Comparison of ENCODE assay signal across 28 mouse cellular contexts in genomic region chr3:150112231-150112630, GRCm38 (mm10).
"Had no signal": no experiment of that assay in that cellular context is flagged by ENCODE, and none has a peak within 500 bp of the region (broad histone marks: within the 10 kb centered on the region; RNA-seq: fewer than 3 reads in every experiment).

No protein-coding gene starts in this region.

- H3K27me3 ChIP-seq: embryonic facial prominence, embryonic 12.5 days; embryonic facial prominence, embryonic 13.5 days; embryonic facial prominence, embryonic 15.5 days; forebrain, embryonic 12.5 days; forebrain, embryonic 13.5 days; forebrain, embryonic 15.5 days had no signal

- H3K36me3 ChIP-seq: embryonic facial prominence, embryonic 10.5 days; embryonic facial prominence, embryonic 12.5 days; embryonic facial prominence, embryonic 13.5 days; embryonic facial prominence, embryonic 15.5 days; forebrain, embryonic 10.5 days; forebrain, embryonic 12.5 days; forebrain, embryonic 15.5 days had no signal

- H3K4me3 ChIP-seq: embryonic facial prominence, embryonic 10.5 days; embryonic facial prominence, embryonic 12.5 days; embryonic facial prominence, embryonic 13.5 days; embryonic facial prominence, embryonic 15.5 days; erythroblast, embryonic 14.5 days; forebrain, embryonic 10.5 days; forebrain, embryonic 12.5 days; forebrain, embryonic 13.5 days; forebrain, embryonic 15.5 days; gastrocnemius, adult 2 months; heart, adult 2 months had no signal

- H3K4me2 ChIP-seq: embryonic facial prominence, embryonic 12.5 days; embryonic facial prominence, embryonic 13.5 days; embryonic facial prominence, embryonic 15.5 days; forebrain, embryonic 12.5 days; forebrain, embryonic 13.5 days; forebrain, embryonic 15.5 days had no signal

- DNase-seq: cerebellum, adult 2 months; cerebellum, adult 8-10 months; cerebellum, adult 9-10 months; cerebellum, adult 9-11 months; cerebellum, postnatal 10 days; cerebellum, postnatal 14 days; cerebellum, postnatal 25 days; cerebellum, postnatal 36 days; embryo, embryonic 11 days; forebrain, postnatal 0 days; gastrocnemius, adult 2 months; gastrocnemius, postnatal 10 days; gastrocnemius, postnatal 14 days; gastrocnemius, postnatal 25 days; gastrocnemius, postnatal 36 days; heart, adult 18-20 months; heart, adult 2 months had no signal

- ATAC-seq: forebrain, embryonic 13.5 days; forebrain, embryonic 14.5 days; forebrain, embryonic 15.5 days; forebrain, embryonic 16.5 days; forebrain, postnatal 0 days had no signal

- H3K27ac ChIP-seq: embryonic facial prominence, embryonic 10.5 days; embryonic facial prominence, embryonic 12.5 days; embryonic facial prominence, embryonic 13.5 days; embryonic facial prominence, embryonic 15.5 days; forebrain, embryonic 10.5 days; forebrain, embryonic 12.5 days; forebrain, embryonic 13.5 days; forebrain, embryonic 15.5 days; gastrocnemius, adult 2 months; heart, adult 2 months had no signal

- H3K9me3 ChIP-seq: embryonic facial prominence, embryonic 10.5 days; embryonic facial prominence, embryonic 12.5 days; embryonic facial prominence, embryonic 13.5 days; embryonic facial prominence, embryonic 15.5 days; forebrain, embryonic 10.5 days; forebrain, embryonic 12.5 days; forebrain, embryonic 13.5 days; forebrain, embryonic 15.5 days had no signal

- H3K4me1 ChIP-seq: embryonic facial prominence, embryonic 10.5 days; embryonic facial prominence, embryonic 12.5 days; embryonic facial prominence, embryonic 13.5 days; embryonic facial prominence, embryonic 15.5 days; forebrain, embryonic 10.5 days; forebrain, embryonic 12.5 days; forebrain, embryonic 13.5 days; forebrain, embryonic 15.5 days had no signal

- H3K9ac ChIP-seq: embryonic facial prominence, embryonic 12.5 days; embryonic facial prominence, embryonic 13.5 days; embryonic facial prominence, embryonic 15.5 days; forebrain, embryonic 12.5 days; forebrain, embryonic 13.5 days; forebrain, embryonic 15.5 days; forebrain, postnatal 0 days had no signal
